Mouse (Mus musculus) central nervous system, embryonic 14 days (tissue): ENCODE results near the gene Proser3. TPM values are rescaled to one million over a fixed set of nuclear protein-coding genes. Genes with fewer than 3 reads are reported as not detected.

Experiments used
- polyA plus RNA-seq: library from polyadenylated mRNA; depleted of rRNA; stranded (reverse); fragments of >200 nt; gene quantifications from 2 replicates; pipeline ENCODE4 v1.2.3, GENCODE M21; 2012; rRNA removed

Gene Proser3
- 24.6 and 24.9 TPM in 2 replicates for polyA plus RNA-seq

GRCm38 (mm10) chr7:30552102-30553020 is at the start of gene Proser3, which contains the start of gene Hspb6:
TSS of gene Proser3 (minus strand) at chr7:30552299.
TSS of gene Hspb6 (plus strand) at chr7:30552178.

GRCm38 (mm10) chr7:30598786-30599185 is 46.7 kb upstream of the Proser3 start, which contains the start of gene Zbtb32:
TSS of gene Zbtb32 (minus strand) at chr7:30598909.

GRCm38 (mm10) chr7:30588676-30589434 is 36.8 kb upstream of the Proser3 start, which contains the start of gene Kmt2b:
TSS of gene Kmt2b (minus strand) at chr7:30588726.

GRCm38 (mm10) chr7:30564970-30565571 is 13.0 kb upstream of the Proser3 start, which contains the start of gene Igflr1:
TSS of gene Igflr1 (plus strand) at chr7:30565427.

GRCm38 (mm10) chr7:30563117-30563905 is 11.2 kb upstream of the Proser3 start, which contains the start of the genes U2af1l4, Gm49396 and Psenen:
TSS of gene U2af1l4 (plus strand) at chr7:30563301.
TSS of gene Gm49396 (plus strand) at chr7:30563344.
TSS of gene Psenen (minus strand) at chr7:30563627.

GRCm38 (mm10) chr7:30559443-30559954 is 7.4 kb upstream of the Proser3 start, which contains the start of gene Lin37:
TSS of gene Lin37 (minus strand) at chr7:30559838.

GRCm38 (mm10) chr7:30534633-30535577 is 17.2 kb downstream of the Proser3 start, which contains the start of gene Arhgap33:
TSS of gene Arhgap33 (minus strand) at chr7:30535060.

GRCm38 (mm10) chr7:30493401-30493931 is 58.6 kb downstream of the Proser3 start, which contains the start of gene Prodh2:
TSS of gene Prodh2 (plus strand) at chr7:30493622.

Other genes with a start within 250 kb of the Proser3 start
- gene Alkbh6, start 243.6 kb downstream of the Proser3 start, polyA plus RNA-seq = 139 and 146 TPM in 2 replicates
- 31.1 and 59.8 TPM in 2 replicates for gene Syne4, start 237.5 kb downstream of the Proser3 start, polyA plus RNA-seq
- 0.53 and 0.69 TPM in 2 replicates for gene E130208F15Rik, start 230.6 kb downstream of the Proser3 start, polyA plus RNA-seq
- gene Sdhaf1, start 228.4 kb downstream of the Proser3 start, polyA plus RNA-seq = 21.2 and 23.7 TPM in 2 replicates
- 21.5 and 22.5 TPM in 2 replicates for gene Lrfn3, start 189.5 kb downstream of the Proser3 start, polyA plus RNA-seq
- 28.6 and 28.9 TPM in 2 replicates for gene Tyrobp, start 138.5 kb downstream of the Proser3 start, polyA plus RNA-seq
- 0.79 and 0.81 TPM in 2 replicates for gene Hcst, start 132.4 kb downstream of the Proser3 start, polyA plus RNA-seq
- 2.7 TPM in 2 replicates for gene Nfkbid, start 130.6 kb downstream of the Proser3 start, polyA plus RNA-seq
- gene Aplp1, start 106.8 kb downstream of the Proser3 start, polyA plus RNA-seq = 419 and 440 TPM in 2 replicates
- 1.2 and 1.9 TPM in 2 replicates for gene Kirrel2, start 94.6 kb downstream of the Proser3 start, polyA plus RNA-seq
- gene Nphs1, start 94.0 kb downstream of the Proser3 start, polyA plus RNA-seq = 1.2 and 2.2 TPM in 2 replicates
- not detected in 2 replicates for gene Prodh2, start 58.7 kb downstream of the Proser3 start, polyA plus RNA-seq
- gene Arhgap33, start 17.2 kb downstream of the Proser3 start, polyA plus RNA-seq = 224 and 228 TPM in 2 replicates
- 7.7 and 8.1 TPM in 2 replicates for gene Hspb6, start 121 bp downstream of the Proser3 start, polyA plus RNA-seq
- gene Lin37, start 7.5 kb upstream of the Proser3 start, polyA plus RNA-seq = 51.4 and 53.4 TPM in 2 replicates
- gene U2af1l4, start 11.0 kb upstream of the Proser3 start, polyA plus RNA-seq = 90.6 and 105 TPM in 2 replicates
- gene Gm49396, start 11.0 kb upstream of the Proser3 start, polyA plus RNA-seq = 6.8 and 8.1 TPM in 2 replicates
- 130 and 143 TPM in 2 replicates for gene Psenen, start 11.3 kb upstream of the Proser3 start, polyA plus RNA-seq
- 7.5 and 8.5 TPM in 2 replicates for gene Igflr1, start 13.1 kb upstream of the Proser3 start, polyA plus RNA-seq
- gene Kmt2b, start 36.4 kb upstream of the Proser3 start, polyA plus RNA-seq = 69.9 and 74.4 TPM in 2 replicates
- gene Zbtb32, start 46.6 kb upstream of the Proser3 start, polyA plus RNA-seq = 0.18 and 0.21 TPM in 2 replicates
- 2.3 and 2.6 TPM in 2 replicates for gene Upk1a, start 60.5 kb upstream of the Proser3 start, polyA plus RNA-seq
- 788 and 848 TPM in 2 replicates for gene Cox6b1, start 73.9 kb upstream of the Proser3 start, polyA plus RNA-seq
- gene Etv2, start 83.6 kb upstream of the Proser3 start, polyA plus RNA-seq = not detected in 2 replicates
- gene Rbm42, start 98.0 kb upstream of the Proser3 start, polyA plus RNA-seq = 91.4 and 95.2 TPM in 2 replicates
- gene Haus5, start 112.7 kb upstream of the Proser3 start, polyA plus RNA-seq = 35.7 and 41.2 TPM in 2 replicates
- gene Pmis2, start 119.3 kb upstream of the Proser3 start, polyA plus RNA-seq = not detected in 2 replicates
- gene 2200002J24Rik, start 146.6 kb upstream of the Proser3 start, polyA plus RNA-seq = not detected in 2 replicates
- gene Atp4a, start 159.9 kb upstream of the Proser3 start, polyA plus RNA-seq = 1.4 and 1.6 TPM in 2 replicates
- gene Tmem147, start 177.2 kb upstream of the Proser3 start, polyA plus RNA-seq = 182 and 186 TPM in 2 replicates
- gene Gapdhs, start 191.4 kb upstream of the Proser3 start, polyA plus RNA-seq = 0.09 and 0.11 TPM in 2 replicates
- gene Sbsn, start 199.2 kb upstream of the Proser3 start, polyA plus RNA-seq = 5.6 and 7.5 TPM in 2 replicates
- gene Dmkn, start 211.5 kb upstream of the Proser3 start, polyA plus RNA-seq = 0.93 and 11.3 TPM in 2 replicates
- 0.44 and 18.8 TPM in 2 replicates for gene Krtdap, start 235.6 kb upstream of the Proser3 start, polyA plus RNA-seq